In the genomic region with DNA sequence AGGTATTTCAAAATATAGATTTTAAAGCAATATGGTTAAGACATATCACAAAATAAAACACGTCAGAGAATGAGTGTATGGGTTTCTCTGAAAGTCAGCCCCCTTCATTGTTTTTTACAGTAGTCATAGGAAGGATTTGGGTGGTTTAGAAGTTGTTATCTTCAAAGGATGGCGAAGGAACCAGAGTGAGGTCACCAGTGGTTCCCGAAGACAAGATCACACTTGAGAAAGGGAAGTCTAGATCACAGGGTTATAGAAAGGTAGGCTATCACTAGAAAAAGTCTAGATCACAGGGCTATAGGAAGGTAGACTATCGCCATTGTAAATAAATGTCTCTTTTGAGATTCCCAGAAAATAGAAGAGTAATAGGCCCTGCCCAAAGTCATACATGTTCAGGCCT, we compare ENCODE assay signal across 16 mouse cellular contexts.
"Had no signal": no experiment of that assay in that cellular context is flagged by ENCODE, and none has a peak within 500 bp of the region (broad histone marks: within the 10 kb centered on the region; RNA-seq: fewer than 3 reads in every experiment).

No protein-coding gene starts in this region.

- H3K4me3 ChIP-seq: heart, adult 2 months; heart, embryonic 10.5 days; heart, embryonic 13.5 days; heart, embryonic 15.5 days; hindbrain, embryonic 13.5 days; hindbrain, embryonic 15.5 days; intestine, embryonic 15.5 days; layer of hippocampus, adult 2 months; left cerebral cortex, adult 2 months; limb, embryonic 10.5 days; limb, embryonic 12.5 days had no signal

- H3K9ac ChIP-seq: heart, embryonic 13.5 days; heart, embryonic 15.5 days; hindbrain, embryonic 13.5 days; hindbrain, embryonic 15.5 days; intestine, embryonic 15.5 days; limb, embryonic 12.5 days; liver, embryonic 14.5 days had no signal

- H3K4me1 ChIP-seq: heart, embryonic 13.5 days; heart, embryonic 15.5 days; hindbrain, embryonic 13.5 days; hindbrain, embryonic 15.5 days; limb, embryonic 10.5 days; limb, embryonic 12.5 days had no signal

- ATAC-seq: inflammation-experienced regulatory T-cells, adult 6 months had no signal

- DNase-seq: gastrocnemius, postnatal 36 days; kidney, adult 18-20 months; kidney, postnatal 25 days had no signal

- H3K9me3 ChIP-seq: heart, embryonic 10.5 days; heart, embryonic 13.5 days; heart, embryonic 15.5 days; hindbrain, embryonic 13.5 days; hindbrain, embryonic 15.5 days; intestine, embryonic 15.5 days; limb, embryonic 10.5 days; limb, embryonic 12.5 days had no signal

- H3K36me3 ChIP-seq: heart, embryonic 10.5 days; heart, embryonic 13.5 days; heart, embryonic 15.5 days; hindbrain, embryonic 13.5 days; hindbrain, embryonic 15.5 days; intestine, embryonic 15.5 days; limb, embryonic 10.5 days; limb, embryonic 12.5 days had no signal

- H3K27me3 ChIP-seq: heart, embryonic 13.5 days; heart, embryonic 15.5 days; hindbrain, embryonic 13.5 days; hindbrain, embryonic 15.5 days; intestine, embryonic 15.5 days; limb, embryonic 12.5 days had no signal

- H3K4me2 ChIP-seq: heart, embryonic 13.5 days; heart, embryonic 15.5 days; hindbrain, embryonic 13.5 days; hindbrain, embryonic 15.5 days; intestine, embryonic 15.5 days; limb, embryonic 12.5 days had no signal

- H3K27ac ChIP-seq: heart, adult 2 months; heart, embryonic 10.5 days; heart, embryonic 13.5 days; heart, embryonic 15.5 days; hindbrain, embryonic 13.5 days; hindbrain, embryonic 15.5 days; left cerebral cortex, adult 2 months; limb, embryonic 10.5 days; limb, embryonic 12.5 days; liver, embryonic 14.5 days had no signal
